Mouse (Mus musculus): Measurements from ENCODE around the gene Mboat7. TPM values are rescaled to one million over a fixed set of nuclear protein-coding genes. Genes with fewer than 3 reads are reported as not detected.
"Not testable (repeated sequence)": the region's sequence is repeated elsewhere in the genome, so short reads cannot be mapped to it uniquely, and the experiment has no call there.

Gene Mboat7
- polyA plus RNA-seq, 1 experiment from 2014 or later, result 37.5 TPM

GRCm38 (mm10) chr7:3705461-3705860, 12.1 kb upstream of the Mboat7 start:
- WGBS, result 10% methylated on average over 7 of the region's 7 CpGs
- not testable (repeated sequence) for H3K27me3 ChIP-seq (ENCODE audit: poor library complexity, severe bottlenecking); H3K9me3 ChIP-seq; DNase-seq (ENCODE audit: extremely low spot score, low spot score)
- Histone ChIP-seq H3K4me1 (peaks cover 26% of the 10 kb centered on the region), H3K27ac (peak overlapping the region; percentile 96), H3K4me3 (peak overlapping the region; percentile 85), H3K36me3 (replicated peaks) (peaks cover 55% of the 10 kb centered on the region)

GRCm38 (mm10) chr7:3704475-3704874, 11.2 kb upstream of the Mboat7 start:
- Histone ChIP-seq H3K4me3 (peak overlapping the region; percentile 85), H3K27ac (peak overlapping the region; percentile 96), H3K36me3 (replicated peaks) (peaks cover 65% of the 10 kb centered on the region), H3K4me1 (peaks cover 26% of the 10 kb centered on the region), H3K27me3 (ENCODE audit: poor library complexity, severe bottlenecking) (no peaks in the 10 kb centered on the region), H3K9me3 (no peaks in the 10 kb centered on the region)
- under 1% methylated on average over 20 of the region's 20 CpGs for WGBS
- no peak for DNase-seq (ENCODE audit: extremely low spot score, low spot score)

DNA sequence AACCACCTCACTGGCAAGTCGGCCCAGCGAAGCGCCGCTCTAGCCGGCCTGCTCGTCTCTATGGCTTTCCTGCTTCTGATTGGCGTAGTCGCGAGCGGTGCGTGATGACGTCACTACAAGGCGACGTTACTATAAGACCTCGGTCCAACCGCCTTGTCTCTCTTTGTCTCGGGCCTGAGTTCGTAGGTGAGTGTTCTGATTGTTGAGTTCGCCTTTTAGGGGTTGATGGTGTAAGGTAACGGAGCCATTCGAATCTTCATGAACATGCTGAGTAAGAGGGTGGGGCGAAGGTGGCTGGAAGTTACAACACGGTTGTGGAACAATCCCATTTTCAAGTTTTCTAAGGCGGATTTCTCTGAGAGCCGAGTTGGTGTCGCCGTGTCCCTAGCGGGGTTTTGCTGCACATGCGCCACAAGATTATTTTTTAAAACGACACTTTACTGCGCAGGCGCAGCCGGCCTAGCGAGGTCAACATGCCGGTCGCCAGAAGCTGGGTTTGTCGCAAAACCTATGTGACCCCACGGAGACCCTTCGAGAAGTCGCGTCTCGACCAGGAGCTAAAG, 10.6 kb upstream of the Mboat7 start, which contains the start of gene Rps9:
TSS of gene Rps9 (plus strand) at position 115 of the 563 bp plus-strand sequence.
- H3K27me3 ChIP-seq (ENCODE audit: poor library complexity, severe bottlenecking), result no peaks in the 10 kb centered on the region
- H3K4me3 ChIP-seq, result peak within 1 kb of the TSS; percentile 85
- DNase-seq (ENCODE audit: extremely low spot score, low spot score), result peak; percentile 97
- peaks cover 26% of the 10 kb centered on the region for H3K4me1 ChIP-seq
- peaks cover 70% of the 10 kb centered on the region for H3K36me3 ChIP-seq (replicated peaks)
- H3K27ac ChIP-seq, result peak within 1 kb of the TSS; percentile 96
- no peaks in the 10 kb centered on the region for H3K9me3 ChIP-seq
- 1% methylated on average over 42 of the region's 42 CpGs for WGBS

- H3K27ac ChIP-seq, result peak overlapping the region; percentile 96
- DNase-seq (ENCODE audit: extremely low spot score, low spot score), result no peak
- 21% methylated on average over 6 of the region's 6 CpGs for WGBS
- no peaks in the 10 kb centered on the region for H3K27me3 ChIP-seq (ENCODE audit: poor library complexity, severe bottlenecking)
- no peaks in the 10 kb centered on the region for H3K9me3 ChIP-seq
- peak overlapping the region; percentile 85 for H3K4me3 ChIP-seq
- H3K36me3 ChIP-seq (replicated peaks), result peaks cover 77% of the 10 kb centered on the region
- H3K4me1 ChIP-seq, result peaks cover 26% of the 10 kb centered on the region
These were observed 10.0 kb upstream of the Mboat7 start for GRCm38 (mm10) chr7:3703148-3703878.

DNA sequence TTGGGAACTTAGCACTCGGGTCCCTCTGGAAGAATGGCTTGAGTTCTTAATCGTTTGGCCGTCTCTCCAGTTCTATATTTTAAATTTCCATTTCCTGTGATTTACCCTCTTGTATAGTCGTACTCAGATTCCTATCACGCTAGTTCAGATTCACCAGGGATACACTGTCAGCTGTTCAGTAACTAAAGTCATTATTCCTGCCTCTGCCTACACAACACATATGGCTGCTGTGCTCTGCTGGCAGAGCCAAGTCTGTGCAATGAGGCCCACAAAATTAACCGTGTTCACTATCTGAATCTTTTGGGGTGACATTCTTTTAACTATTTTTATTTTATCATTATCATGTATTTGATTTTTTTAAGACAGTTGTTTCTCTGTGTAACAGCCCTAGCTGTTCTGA, 5.1 kb upstream of the Mboat7 start:
- H3K27me3 ChIP-seq (ENCODE audit: poor library complexity, severe bottlenecking), result no peaks in the 10 kb centered on the region
- WGBS, result 97% methylated on average over 6 of the region's 6 CpGs
- H3K4me3 ChIP-seq, result no peak overlapping the region
- no peak overlapping the region for H3K27ac ChIP-seq
- peaks cover 66% of the 10 kb centered on the region for H3K36me3 ChIP-seq (replicated peaks)
- H3K4me1 ChIP-seq, result peaks cover 20% of the 10 kb centered on the region
- no peak for DNase-seq (ENCODE audit: extremely low spot score, low spot score)
- H3K9me3 ChIP-seq, result no peaks in the 10 kb centered on the region

GRCm38 (mm10) chr7:3694949-3695305, 1.6 kb upstream of the Mboat7 start:
- 9% methylated on average over 9 of the region's 9 CpGs for WGBS
- DNase-seq (ENCODE audit: extremely low spot score, low spot score); H3K27me3 ChIP-seq (ENCODE audit: poor library complexity, severe bottlenecking): not testable (repeated sequence)

DNA sequence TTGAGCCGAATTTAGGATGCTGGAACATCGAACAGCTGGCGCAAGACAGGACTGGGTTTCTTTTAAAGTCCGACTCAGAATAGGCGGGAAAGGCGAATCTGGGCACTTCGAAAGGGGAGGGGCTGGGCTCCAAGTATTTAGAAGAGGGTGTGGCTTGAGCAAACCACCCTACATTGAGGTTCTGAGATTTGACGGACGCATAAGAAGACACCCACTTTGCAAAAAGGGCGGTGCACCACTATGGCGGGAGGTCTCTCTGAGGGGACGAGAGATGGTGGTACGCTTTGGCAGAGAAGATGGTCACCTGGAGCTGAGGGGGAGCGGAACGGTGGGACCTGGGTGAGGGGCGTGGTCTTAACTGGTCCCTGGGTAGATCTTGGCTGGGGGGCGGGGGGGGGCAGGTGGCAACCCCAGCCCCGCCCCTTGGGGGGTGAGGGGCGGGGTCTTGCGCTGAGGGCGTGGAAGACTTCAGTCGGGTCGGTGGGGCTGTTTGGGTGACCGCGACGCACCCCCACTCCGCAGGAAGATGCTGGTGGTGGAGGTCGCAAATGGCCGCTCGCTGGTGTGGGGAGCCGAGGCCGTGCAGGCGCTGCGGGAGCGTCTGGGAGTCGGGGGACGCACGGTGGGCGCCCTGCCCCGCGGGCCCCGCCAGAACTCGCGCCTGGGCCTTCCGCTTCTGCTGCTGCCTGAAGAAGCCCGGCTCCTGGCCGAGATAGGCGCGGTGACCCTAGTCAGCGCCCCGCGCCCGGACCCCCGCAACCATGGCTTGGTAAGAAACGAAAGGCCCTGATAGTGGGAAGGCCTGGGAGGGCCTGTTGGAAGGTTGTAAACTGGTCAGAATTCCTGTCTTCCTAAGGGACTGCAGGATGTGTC, 989 bp upstream of the Mboat7 start:
- WGBS, result under 1% methylated on average over 53 of the region's 55 CpGs
- H3K9me3 ChIP-seq, result no peaks in the 10 kb centered on the region
- H3K27ac ChIP-seq, result peak overlapping the region; percentile 94
- peaks cover 44% of the 10 kb centered on the region for H3K36me3 ChIP-seq (replicated peaks)
- peak overlapping the region; percentile 86 for H3K4me3 ChIP-seq
- H3K27me3 ChIP-seq (ENCODE audit: poor library complexity, severe bottlenecking), result no peaks in the 10 kb centered on the region
- DNase-seq (ENCODE audit: extremely low spot score, low spot score), result peak; percentile 77
- peaks cover 27% of the 10 kb centered on the region for H3K4me1 ChIP-seq

More at GRCm38 (mm10) chr7:3694949-3695305, 1.6 kb upstream of the Mboat7 start:
- Histone ChIP-seq H3K4me1 (peaks cover 27% of the 10 kb centered on the region), H3K36me3 (replicated peaks) (peaks cover 50% of the 10 kb centered on the region), H3K27ac (peak overlapping the region; percentile 94), H3K4me3 (peak overlapping the region; percentile 86)
- H3K9me3 ChIP-seq, result not testable (repeated sequence)

DNA sequence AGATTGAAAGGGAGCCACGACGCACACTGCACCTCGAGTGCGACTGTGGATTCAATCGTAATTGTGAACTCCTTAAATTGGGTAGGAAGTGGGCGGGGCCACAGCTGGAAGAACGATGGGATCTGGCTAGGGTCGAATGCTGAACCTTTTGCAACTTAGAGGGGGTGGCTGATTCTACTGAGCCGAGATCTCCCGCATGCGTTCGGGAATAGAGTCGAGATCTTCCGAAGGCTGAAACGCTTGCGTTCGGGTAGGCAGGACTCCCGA, 419 bp upstream of the Mboat7 start:
- peak overlapping the region; percentile 86 for H3K4me3 ChIP-seq
- peaks cover 38% of the 10 kb centered on the region for H3K36me3 ChIP-seq (replicated peaks)
- peaks cover 27% of the 10 kb centered on the region for H3K4me1 ChIP-seq
- H3K27ac ChIP-seq, result peak overlapping the region; percentile 94
- 0% methylated on average over 18 of the region's 18 CpGs for WGBS
- H3K27me3 ChIP-seq (ENCODE audit: poor library complexity, severe bottlenecking), result no peaks in the 10 kb centered on the region
- no peak for DNase-seq (ENCODE audit: extremely low spot score, low spot score)
- no peaks in the 10 kb centered on the region for H3K9me3 ChIP-seq

DNA sequence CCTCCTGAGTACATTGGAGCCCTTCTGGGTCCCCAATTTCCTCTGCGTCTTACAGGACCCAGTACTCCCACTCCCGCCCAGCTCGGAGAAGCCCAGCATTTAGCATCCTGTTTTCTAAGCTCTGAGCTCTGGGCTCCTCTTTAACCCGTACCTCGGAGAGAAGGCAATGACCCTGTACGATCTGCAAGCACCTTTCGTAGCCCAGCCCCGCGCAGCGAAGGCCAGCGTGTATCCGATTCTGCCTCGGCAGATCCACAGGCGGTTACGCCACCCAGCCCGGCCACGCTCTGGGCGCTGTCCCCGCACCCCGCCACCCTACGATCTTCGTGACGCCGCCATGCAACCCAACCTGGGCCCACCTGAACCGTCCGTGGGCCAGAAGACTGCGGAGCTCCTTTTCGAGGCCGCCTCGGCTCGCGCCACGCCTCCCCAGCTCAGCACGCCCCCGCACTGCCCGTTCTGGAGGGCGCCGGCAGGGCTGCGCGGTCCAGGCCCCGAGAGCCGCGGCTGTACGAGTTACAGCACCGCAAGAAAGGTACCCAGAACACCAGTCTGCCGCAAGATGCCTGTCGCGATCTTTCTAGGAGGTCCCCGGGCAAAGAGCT, 839 bp downstream of the Mboat7 start, which contains the start of gene Tsen34:
TSS of gene Tsen34 (plus strand) at position 482 of the 605 bp plus-strand sequence.
- H3K27me3 ChIP-seq (ENCODE audit: poor library complexity, severe bottlenecking), result no peaks in the 10 kb centered on the region
- H3K4me3 ChIP-seq, result peak within 1 kb of the TSS; percentile 86
- no peak for DNase-seq (ENCODE audit: extremely low spot score, low spot score)
- H3K9me3 ChIP-seq, result no peaks in the 10 kb centered on the region
- peaks cover 37% of the 10 kb centered on the region for H3K36me3 ChIP-seq (replicated peaks)
- under 1% methylated on average over 49 of the region's 49 CpGs for WGBS
- peak within 1 kb of the TSS; percentile 94 for H3K27ac ChIP-seq
- peaks cover 27% of the 10 kb centered on the region for H3K4me1 ChIP-seq

DNA sequence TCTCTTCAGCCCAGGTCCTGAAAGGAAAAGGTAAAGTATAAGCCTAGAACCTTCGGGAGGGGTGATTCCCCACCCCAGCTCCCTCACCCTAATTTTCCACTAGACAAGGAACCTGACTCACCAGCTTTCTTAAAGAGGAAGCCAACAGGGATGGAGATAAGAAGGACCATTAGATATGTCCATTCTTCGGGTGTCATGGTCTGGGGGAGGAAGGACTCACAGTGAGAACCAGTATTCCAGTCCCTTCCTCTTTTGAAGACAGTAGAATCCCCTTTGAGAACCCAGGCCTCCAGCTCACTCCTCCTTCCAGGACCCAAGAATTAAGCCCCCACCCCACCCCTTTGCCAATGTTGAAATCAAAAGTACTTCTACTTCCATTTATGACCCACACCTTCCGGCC, 1.4 kb downstream of the Mboat7 start:
- no peaks in the 10 kb centered on the region for H3K9me3 ChIP-seq
- H3K36me3 ChIP-seq (replicated peaks), result peaks cover 37% of the 10 kb centered on the region
- H3K27me3 ChIP-seq (ENCODE audit: poor library complexity, severe bottlenecking), result no peaks in the 10 kb centered on the region
- H3K4me3 ChIP-seq, result peak overlapping the region; percentile 86
- WGBS, result 39% methylated on average over 3 of the region's 3 CpGs
- H3K27ac ChIP-seq, result peak overlapping the region; percentile 94
- H3K4me1 ChIP-seq, result peaks cover 27% of the 10 kb centered on the region
- DNase-seq (ENCODE audit: extremely low spot score, low spot score), result no peak

DNA sequence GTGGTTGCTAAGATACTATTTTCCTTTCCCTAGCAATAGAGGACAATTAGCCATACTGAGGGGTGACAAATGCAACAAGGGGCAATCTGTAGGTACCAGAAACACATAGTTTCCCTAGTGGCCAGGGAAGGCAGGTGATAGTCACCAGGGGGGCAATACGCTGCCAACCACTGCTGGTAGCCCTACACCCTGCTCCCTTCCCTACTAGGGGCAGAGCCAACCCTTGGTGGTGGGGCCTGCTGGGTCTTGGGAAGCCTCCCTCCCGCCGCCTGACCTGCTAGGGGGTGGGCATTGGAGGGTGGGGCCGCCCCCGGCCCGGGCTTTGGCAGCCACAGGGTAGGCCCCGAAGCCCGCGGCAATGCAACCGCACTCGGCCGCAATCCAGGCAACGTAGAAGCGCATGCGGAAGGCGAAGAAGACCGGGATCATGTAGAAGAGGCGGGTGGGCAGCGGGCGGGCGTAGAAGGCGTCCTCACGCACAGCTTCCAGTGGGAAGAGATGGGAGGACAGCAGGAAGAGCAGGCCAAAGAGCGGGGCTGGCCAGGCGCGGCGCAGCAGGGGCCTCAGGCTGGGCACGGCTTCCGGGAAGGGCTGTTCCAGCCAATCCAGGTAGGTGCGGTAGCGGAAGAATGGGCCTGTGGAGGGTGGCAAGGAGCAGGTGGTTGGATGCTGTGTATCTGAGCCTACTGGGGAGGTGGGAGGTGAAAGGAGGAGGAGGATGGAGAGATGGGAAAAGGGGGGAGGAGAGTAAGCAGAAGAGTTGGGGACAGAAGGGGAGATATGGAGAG, 7.7 kb downstream of the Mboat7 start:
- H3K36me3 ChIP-seq (replicated peaks), result peaks cover 58% of the 10 kb centered on the region
- H3K27ac ChIP-seq, result peak overlapping the region; percentile 40; the same call in 1 of the 2 replicates
- 84% methylated on average over 31 of the region's 31 CpGs for WGBS
- no peaks in the 10 kb centered on the region for H3K27me3 ChIP-seq (ENCODE audit: poor library complexity, severe bottlenecking)
- DNase-seq (ENCODE audit: extremely low spot score, low spot score), result no peak
- peaks cover 19% of the 10 kb centered on the region for H3K4me1 ChIP-seq
- H3K4me3 ChIP-seq, result no peak overlapping the region
- H3K9me3 ChIP-seq, result peaks cover 5% of the 10 kb centered on the region; the same call in 1 of the 2 replicates

- 87% methylated on average over 8 of the region's 8 CpGs for WGBS
- Histone ChIP-seq H3K9me3 (peaks cover 5% of the 10 kb centered on the region; the same call in 1 of the 2 replicates), H3K27me3 (ENCODE audit: poor library complexity, severe bottlenecking) (no peaks in the 10 kb centered on the region), H3K27ac (0 out of 2 replicates have a peak overlapping the region, but pooled peaks have one; percentile 48), H3K36me3 (replicated peaks) (peaks cover 57% of the 10 kb centered on the region), H3K4me3 (no peak overlapping the region), H3K4me1 (peaks cover 19% of the 10 kb centered on the region)
- no peak for DNase-seq (ENCODE audit: extremely low spot score, low spot score)
These were observed 8.6 kb downstream of the Mboat7 start for GRCm38 (mm10) chr7:3684698-3685097.
